In the genomic region with DNA sequence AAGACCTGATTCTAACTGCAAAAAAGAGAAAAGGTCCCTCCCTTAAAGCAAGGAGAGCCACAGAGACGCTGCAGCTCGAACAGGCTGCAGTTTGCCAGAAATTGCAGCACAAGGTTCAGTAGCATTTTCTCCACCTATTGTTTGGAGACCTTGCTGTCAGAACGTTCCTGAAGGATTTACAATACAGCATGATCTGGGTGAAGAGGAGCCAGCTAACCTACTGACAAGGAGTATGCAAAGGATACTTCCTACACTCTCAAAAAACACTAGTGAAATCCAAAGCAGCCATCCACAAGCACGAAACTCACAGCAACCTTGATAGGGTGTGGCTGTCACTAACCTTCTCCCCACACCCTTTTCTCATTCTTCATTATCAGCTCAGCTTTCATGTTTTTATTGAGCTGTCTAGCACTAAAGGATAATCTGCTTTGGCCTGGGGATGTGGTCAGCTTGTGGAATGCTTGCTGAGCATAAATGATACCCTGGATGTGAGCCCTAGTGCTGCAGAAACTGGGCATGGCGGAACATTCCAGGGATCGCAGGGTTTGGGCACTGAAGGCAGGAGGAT, we compare ENCODE assay signal across 8 mouse cellular contexts.
A peak's percentile ranks its signal among the peaks of the same experiment; 100 is the strongest.
DNase-seq lines count a peak whose midpoint lies in the region; ATAC-seq and TF ChIP-seq lines count a peak whose summit lies in the region.

No protein-coding gene starts in this region.

- no peak for DNase-seq in kidney, postnatal 0 days (ENCODE audit: low spot score)
- no peak for DNase-seq in kidney, postnatal 36 days
- DNase-seq in heart, postnatal 4 days: peak; percentile 43
- DNase-seq in thymus, postnatal 25 days: no peak
- DNase-seq in adrenal gland, adult 8-10 months: no peak
- no peak for DNase-seq in thymus, postnatal 0 days (ENCODE audit: low spot score)

- no peaks in the 10 kb centered on the region for H3K36me3 ChIP-seq in kidney, postnatal 0 days (ENCODE audit: insufficient read depth, low read length)
- no peaks in the 10 kb centered on the region for H3K36me3 ChIP-seq in midbrain, embryonic 15.5 days (replicated peaks)

- TF ChIP-seq CTCF in kidney, postnatal 0 days (IDR thresholded peaks at IDR 0.05; ENCODE audit: low read depth): no peak

- H3K4me2 ChIP-seq in kidney, postnatal 0 days (ENCODE audit: low read length): peak overlapping the region; percentile 25
- H3K4me2 ChIP-seq in midbrain, embryonic 15.5 days: peak overlapping the region; percentile 38

- no peaks in the 10 kb centered on the region for H3K27me3 ChIP-seq in kidney, postnatal 0 days (ENCODE audit: insufficient read depth, low read length)
- H3K27me3 ChIP-seq in midbrain, embryonic 15.5 days (replicated peaks): no peaks in the 10 kb centered on the region

- H3K4me3 ChIP-seq in kidney, postnatal 0 days (replicated peaks; ENCODE audit: low read depth, low read length): 0 out of 2 replicates have a peak overlapping the region, but pooled peaks have one; percentile 0
- H3K4me3 ChIP-seq in midbrain, embryonic 15.5 days: peak overlapping the region; percentile 9; the same call in 1 of the 2 replicates

- H3K9me3 ChIP-seq in kidney, postnatal 0 days (replicated peaks; ENCODE audit: low read length): no peaks in the 10 kb centered on the region
- no peaks in the 10 kb centered on the region for H3K9me3 ChIP-seq in midbrain, embryonic 15.5 days

- H3K4me1 ChIP-seq in kidney, postnatal 0 days (replicated peaks; ENCODE audit: insufficient read depth, low read length): peaks cover 13% of the 10 kb centered on the region; the same call in 1 of the 2 replicates
- H3K4me1 ChIP-seq in midbrain, embryonic 15.5 days: peaks cover 15% of the 10 kb centered on the region

- no peak for ATAC-seq in kidney, postnatal 0 days (replicated peaks; ENCODE audit: low FRiP score, low read depth)
- peak; percentile 16; the same call in 1 of the 2 replicates for ATAC-seq in common myeloid progenitor, adult 5-6 weeks (replicated peaks; ENCODE audit: low read depth, poor library complexity, severe bottlenecking)
- ATAC-seq in midbrain, embryonic 15.5 days (replicated peaks): peak; percentile 69

- peak overlapping the region; percentile 51; the same call in 1 of the 2 replicates for H3K27ac ChIP-seq in kidney, postnatal 0 days
- peak overlapping the region; percentile 80 for H3K27ac ChIP-seq in midbrain, embryonic 15.5 days

- WGBS in kidney, postnatal 0 days: 48% methylated on average over 6 of the region's 6 CpGs
- WGBS in midbrain, embryonic 15.5 days: 42% methylated on average over 6 of the region's 6 CpGs

- H3K9ac ChIP-seq in kidney, postnatal 0 days (ENCODE audit: low read depth, low read length): no peak overlapping the region
- H3K9ac ChIP-seq in midbrain, embryonic 15.5 days: peak overlapping the region; percentile 16; the same call in 1 of the 2 replicates
